Mouse (Mus musculus) right cerebral cortex, postnatal 25 days (tissue): ENCODE data around the gene Tef.

Experiments used
- DNase-seq: peaks from one replicate; pipeline ENCODE4 v3.0.0; 2022

Gene Tef

GRCm38 (mm10) chr15:81830530-81830929 is 28.3 kb downstream of the Tef start:
- no peak for DNase-seq

- peak; percentile 80 for DNase-seq
Measured at GRCm38 (mm10) chr15:81831136-81831825, 29.1 kb downstream of the Tef start.

DNA sequence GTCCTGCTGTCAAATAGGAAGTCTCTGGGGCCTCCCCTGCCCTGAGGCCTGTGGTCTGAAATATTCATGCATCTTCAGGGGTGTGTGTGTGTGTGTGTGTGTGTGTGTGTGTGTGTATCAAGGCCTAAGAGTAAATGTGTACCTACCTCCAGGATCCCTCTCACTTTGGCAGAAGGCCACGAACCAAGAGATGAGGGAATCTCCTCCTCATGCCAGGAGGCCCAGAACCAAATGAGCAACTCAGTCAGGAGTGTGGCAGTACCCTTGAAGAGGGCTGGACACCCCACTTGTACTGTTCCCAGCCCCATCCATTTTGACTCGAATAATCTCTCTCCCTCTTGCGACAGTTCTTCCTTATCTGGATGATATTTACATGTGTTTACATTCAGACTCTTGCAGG is 30.0 kb downstream of the Tef start:
- DNase-seq: no peak

DNA sequence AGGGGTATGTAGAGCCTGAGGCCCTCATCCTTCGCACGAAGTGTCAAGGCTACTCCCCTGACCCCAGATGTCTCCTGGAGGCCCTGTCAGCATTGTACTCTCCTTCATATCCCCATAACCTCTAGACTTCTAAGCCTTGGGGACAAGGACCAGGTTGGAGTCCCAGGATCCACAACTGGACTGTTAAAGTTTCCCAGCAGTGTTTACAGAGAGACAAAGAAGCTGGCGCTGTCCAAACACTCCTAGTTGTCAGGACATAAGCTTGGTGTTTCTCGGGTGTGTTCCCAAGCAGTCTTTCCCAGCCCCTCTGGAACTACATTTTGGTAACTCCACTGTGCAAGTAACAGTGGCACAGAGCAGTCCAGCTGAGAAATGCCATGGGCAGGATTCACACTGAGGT is 31.3 kb downstream of the Tef start:
- DNase-seq: no peak

- DNase-seq: no peak
Measured at GRCm38 (mm10) chr15:81834171-81834841, 32.1 kb downstream of the Tef start.

GRCm38 (mm10) chr15:81835007-81835880 is 33.0 kb downstream of the Tef start:
- no peak for DNase-seq

DNA sequence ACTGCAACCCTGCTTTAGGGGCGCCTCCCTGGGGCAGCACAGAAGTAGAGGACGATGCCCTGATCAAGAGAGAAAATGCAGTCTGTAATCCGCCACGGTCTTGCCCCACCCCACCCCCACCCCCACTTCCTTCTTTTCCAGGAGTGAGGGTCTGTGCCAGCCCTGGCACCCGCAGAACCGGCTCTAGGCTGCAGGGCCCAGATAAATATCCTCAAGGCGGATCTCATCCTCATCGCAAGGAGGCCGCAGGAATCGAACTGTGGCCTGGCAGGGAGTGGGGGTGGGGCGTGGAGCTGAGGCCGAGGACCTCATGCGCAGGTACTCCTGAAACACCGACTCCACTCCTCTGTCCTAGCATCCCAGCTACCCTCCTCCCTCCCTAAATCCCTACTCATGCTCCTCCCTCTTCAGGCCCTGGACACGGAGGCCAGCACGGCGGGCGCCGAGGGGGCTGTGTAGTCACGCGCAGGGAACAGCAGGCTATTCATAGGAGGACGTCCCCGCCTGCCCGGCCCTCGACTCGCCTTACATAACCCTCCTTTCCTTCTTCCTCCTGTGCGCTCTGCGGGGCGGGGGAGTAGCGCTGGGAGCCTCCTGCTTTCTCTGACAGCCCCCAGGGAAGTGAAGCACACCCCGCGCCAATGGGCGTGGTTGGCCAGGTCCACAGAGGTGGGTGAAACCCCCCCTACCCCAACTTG is 34.1 kb downstream of the Tef start:
- peak; percentile 89 for DNase-seq

DNA sequence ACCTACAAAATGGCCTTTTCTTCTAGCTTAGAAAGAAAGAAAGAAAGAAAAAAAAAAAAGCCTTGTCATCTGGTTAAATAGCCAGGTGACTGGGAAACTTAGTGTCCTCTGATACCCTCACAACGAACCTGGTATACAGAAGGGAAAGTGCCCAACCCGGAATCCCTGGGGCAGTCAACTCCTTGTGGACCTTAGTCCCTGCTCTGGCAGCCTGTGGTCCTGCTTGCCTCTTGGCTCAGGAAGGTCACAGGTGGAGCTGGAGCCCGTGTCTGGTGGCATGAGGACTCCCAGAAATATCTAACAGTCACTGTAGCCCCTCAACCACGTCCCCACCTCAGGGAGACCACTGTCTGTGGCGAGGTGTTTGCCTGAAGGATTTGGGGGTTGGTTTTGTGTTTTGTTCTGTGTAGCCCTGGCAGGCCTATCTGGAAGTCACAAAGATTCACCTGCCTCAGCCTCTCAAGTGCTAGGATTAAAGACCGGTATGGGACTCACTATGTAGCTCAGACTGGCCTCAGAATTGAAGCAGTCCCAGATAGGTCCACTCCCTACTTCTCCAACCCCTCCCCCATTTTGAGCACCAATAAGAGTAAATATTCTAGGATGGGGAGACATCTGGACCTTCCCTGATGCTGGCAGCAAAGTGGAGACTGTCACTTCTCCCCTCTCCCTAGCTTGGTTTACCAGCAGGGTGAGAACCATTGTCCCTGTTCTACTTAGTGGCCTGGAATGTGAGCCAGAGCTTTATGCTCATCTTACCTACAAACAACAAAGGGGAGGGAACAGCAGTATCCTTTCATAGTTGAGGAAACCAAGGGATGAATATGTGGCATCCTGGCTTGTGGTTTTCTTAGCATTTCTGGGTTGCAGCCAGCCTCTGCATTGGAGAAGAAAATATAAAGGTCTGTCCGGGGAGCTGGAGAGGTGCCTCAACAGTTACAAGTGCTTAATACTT is 35.0 kb downstream of the Tef start:
- no peak for DNase-seq

DNA sequence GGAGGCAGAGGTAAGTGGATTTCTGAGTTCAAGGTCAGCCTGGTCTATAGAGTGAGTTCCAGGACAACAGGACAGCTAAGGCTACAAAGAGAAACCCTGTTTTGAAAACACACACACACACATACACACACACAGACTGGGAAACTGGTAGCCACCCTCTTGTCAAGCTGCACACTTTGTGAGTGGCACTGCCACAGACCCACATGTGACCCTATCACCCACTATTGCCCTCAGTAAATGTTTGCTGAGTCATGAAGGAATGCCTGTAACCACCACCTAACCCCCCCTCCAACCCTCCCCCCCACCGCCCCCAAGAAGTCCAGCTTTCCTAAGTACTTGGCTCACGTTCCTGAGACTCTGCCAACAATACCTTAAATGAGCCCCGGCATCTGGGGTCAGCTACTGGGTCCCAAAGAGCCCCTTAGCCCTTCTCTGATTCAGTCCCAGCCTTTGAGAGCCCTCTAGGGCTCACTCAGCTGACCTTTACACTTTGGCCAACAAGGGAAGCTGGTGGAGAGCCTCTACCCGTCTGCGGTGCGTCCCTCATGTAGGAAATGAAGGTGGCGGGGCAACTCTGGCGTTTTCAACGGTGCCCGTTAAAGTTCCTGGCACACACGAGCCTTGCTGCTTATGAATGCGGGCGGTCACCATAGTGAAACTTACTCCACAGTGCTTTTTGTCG is 36.5 kb downstream of the Tef start:
- DNase-seq: no peak

- peak; percentile 44 for DNase-seq
Measured at GRCm38 (mm10) chr15:81839634-81840033, 37.4 kb downstream of the Tef start.

DNA sequence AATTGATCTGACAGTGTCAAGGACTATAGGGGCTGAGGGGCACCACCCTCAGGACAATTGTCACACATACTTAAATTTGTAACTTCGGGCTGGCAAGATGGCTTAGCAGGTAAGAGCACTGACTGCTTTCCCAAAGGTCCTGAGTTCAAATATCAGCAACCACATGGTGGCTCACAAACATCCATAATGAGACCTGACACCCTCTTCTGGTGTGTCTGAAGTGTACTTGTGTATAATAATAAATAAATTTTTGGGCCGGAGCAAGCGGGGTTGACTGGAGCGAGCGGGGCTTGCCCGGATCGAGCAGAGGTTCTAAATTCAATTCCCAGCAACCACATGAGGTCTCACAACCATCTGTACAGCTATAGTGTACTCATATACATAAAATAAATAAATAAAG is 38.1 kb downstream of the Tef start:
- no peak for DNase-seq

- no peak for DNase-seq
Measured at GRCm38 (mm10) chr15:81842275-81842674, 40.1 kb downstream of the Tef start.

DNA sequence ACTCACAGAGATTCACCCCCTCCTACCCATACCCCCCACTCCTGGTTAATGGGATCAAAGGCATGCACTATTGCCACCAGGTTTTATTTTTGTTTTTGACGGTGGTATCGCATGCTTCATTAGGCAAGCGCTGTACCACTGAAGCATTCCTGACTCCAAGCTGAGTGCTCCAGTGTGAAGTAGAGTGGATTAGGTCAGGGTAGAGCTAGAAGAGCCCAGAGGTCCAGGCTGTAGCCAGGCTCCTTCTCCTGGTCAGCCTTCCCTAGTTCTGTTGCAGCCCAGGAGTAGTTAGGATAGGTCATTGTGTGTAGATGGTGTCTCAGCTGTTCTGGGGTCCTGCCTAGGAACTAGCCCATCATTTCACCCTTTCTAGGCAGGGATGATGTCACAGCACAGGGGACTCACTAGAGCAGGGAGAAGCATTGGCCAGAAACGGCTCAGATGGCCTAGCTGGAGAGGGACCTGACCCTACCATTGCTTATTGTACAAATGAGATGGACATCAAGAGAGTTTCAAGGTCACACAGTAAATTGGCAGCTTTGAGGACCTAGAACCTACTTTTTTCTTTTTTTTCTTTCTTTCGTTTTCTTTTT is 42.9 kb downstream of the Tef start:
- no peak for DNase-seq

DNA sequence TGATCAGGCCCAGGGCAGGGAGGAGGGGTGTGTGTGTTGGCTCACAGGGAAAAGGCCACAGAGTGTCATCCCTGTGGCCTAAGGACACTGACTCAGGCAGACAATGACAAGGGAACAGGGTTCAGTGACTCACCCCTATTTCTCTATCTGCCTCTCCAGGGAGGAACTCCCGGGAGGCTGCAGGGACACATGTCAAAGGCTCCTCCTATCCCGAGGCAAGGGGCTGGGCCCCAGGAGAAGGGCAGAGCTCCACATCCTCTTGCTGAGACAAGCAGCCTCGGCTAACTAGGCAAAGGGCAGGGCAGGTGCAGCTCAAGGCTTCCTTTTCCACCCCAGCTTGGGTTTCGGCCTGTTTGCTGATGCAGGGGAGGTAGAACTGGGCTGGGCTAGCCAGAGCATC is 43.5 kb downstream of the Tef start:
- no peak for DNase-seq

GRCm38 (mm10) chr15:81846755-81847154 is 44.5 kb downstream of the Tef start:
- DNase-seq: no peak

- no peak for DNase-seq
Measured at GRCm38 (mm10) chr15:81847161-81847560, 44.9 kb downstream of the Tef start.

DNA sequence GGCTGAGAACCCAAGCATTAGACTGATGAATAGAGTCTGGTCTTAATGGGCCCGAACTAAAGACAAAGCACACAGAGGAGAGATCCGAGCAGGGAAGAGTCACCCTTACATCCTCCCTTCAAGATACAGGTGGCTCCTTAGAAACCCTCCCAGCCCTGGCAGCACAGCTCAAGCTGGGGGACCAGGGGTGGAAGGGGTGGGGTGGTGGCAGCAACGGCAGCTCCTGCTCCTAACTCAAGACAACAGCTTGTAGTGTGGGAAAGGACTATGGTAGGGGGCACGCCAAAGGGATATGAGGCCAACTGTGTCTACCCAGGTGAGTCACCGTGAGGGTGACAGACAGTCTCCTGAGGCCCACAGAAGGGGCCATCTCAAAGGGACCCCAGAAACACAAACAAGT is 45.6 kb downstream of the Tef start:
- no peak for DNase-seq

GRCm38 (mm10) chr15:81848301-81848700 is 46.1 kb downstream of the Tef start:
- no peak for DNase-seq

GRCm38 (mm10) chr15:81849104-81849503 is 46.9 kb downstream of the Tef start:
- no peak for DNase-seq

DNA sequence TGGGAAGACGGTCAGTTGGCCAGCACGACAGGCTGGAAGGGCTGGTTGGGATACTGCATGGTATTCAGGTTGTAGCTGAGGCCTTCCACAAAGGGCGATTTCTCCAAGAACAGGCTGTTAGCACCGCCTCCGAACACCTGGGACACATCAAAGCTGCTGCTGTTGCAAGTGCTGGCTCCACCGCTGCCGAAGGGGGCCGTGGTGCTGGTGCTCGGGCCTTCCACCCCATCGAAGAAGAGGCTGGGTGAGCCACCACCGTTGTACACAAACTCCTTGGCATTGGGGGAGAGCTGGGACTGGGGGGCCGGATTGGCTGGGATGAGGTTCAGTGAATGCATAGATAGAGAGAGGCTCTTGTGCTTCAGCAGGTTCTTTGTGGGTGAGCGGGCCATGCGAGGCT is 48.5 kb downstream of the Tef start:
- no peak for DNase-seq

- DNase-seq: no peak
Measured at GRCm38 (mm10) chr15:81851375-81851774, 49.2 kb downstream of the Tef start.
